Mouse (Mus musculus) CH12.LX (cell line): ENCODE results near the gene Fam193b. TPM values are rescaled to one million over a fixed set of nuclear protein-coding genes. Genes with fewer than 3 reads are reported as not detected.

ENCODE experiments used
- DNase-seq: peaks from one replicate; pipeline ENCODE4 v3.0.0-alpha.2; 2013; ENCODE audit errors: extremely low read depth
- H3K27ac ChIP-seq: 2 replicates; pipeline ENCODE4 v1.5.1; 2012; ENCODE audit warnings: low read depth, mild to moderate bottlenecking, control low read depth, moderate library complexity; ENCODE audit not compliant: insufficient read depth
- H3K27me3 ChIP-seq: replicated peaks from 2 replicates; pipeline ENCODE3; 2012; ENCODE audit warnings: inconsistent platforms
- H3K36me3 ChIP-seq, 2 experiments: replicated peaks in 1 of 2; 2 replicates each; pipeline versions ENCODE3 to v1.6.1; 2012; ENCODE audit warnings: inconsistent platforms in 1 of 2, low read length in 1 of 2, mild to moderate bottlenecking in 1 of 2, mixed read lengths in 1 of 2, moderate library complexity in 1 of 2; ENCODE audit not compliant: control insufficient read depth in 1 of 2, insufficient read depth in 1 of 2
- H3K4me1 ChIP-seq, 2 experiments: 2 replicates each; pipeline ENCODE4 v1.6.1; 2012; ENCODE audit warnings: inconsistent platforms in 1 of 2, moderate library complexity in 1 of 2; ENCODE audit not compliant: insufficient read depth in 2 of 2, control insufficient read depth in 1 of 2
- H3K4me2 ChIP-seq: 2 replicates; pipeline ENCODE4 v1.6.1; 2012; ENCODE audit warnings: low read depth, mild to moderate bottlenecking, control low read depth; ENCODE audit not compliant: poor library complexity, insufficient read depth, severe bottlenecking
- H3K4me3 ChIP-seq, 3 experiments: fragments of 150-350 bp in 1 of 3; sonication (generic) in 1 of 3; replicated peaks in 1 of 3; 2 replicates each; pipeline versions ENCODE3 to v1.5.1; 2011 to 2012; ENCODE audit warnings: low read depth in 2 of 3, low read length in 2 of 3, mild to moderate bottlenecking in 2 of 3, moderate library complexity in 2 of 3, control low read depth in 1 of 3, improper control_type of control experiment in 1 of 3, inconsistent platforms in 1 of 3, mixed read lengths in 1 of 3; ENCODE audit not compliant: poor library complexity in 1 of 3
- H3K79me2 ChIP-seq: replicated peaks from 2 replicates; pipeline ENCODE4 v1.6.1; 2012; ENCODE audit warnings: mild to moderate bottlenecking, moderate library complexity; ENCODE audit not compliant: control insufficient read depth, poor library complexity, insufficient read depth, severe bottlenecking; ENCODE audit errors: extremely low read depth
- H3K9ac ChIP-seq: 2 replicates; pipeline ENCODE4 v1.6.1; 2012; ENCODE audit warnings: low read depth, mild to moderate bottlenecking, control low read depth, moderate library complexity; ENCODE audit not compliant: insufficient read depth
- H3K9me3 ChIP-seq: replicated peaks from 2 replicates; pipeline ENCODE3; 2012; ENCODE audit warnings: low read length, inconsistent platforms, mixed read lengths
- CHD1 ChIP-seq: IDR thresholded peaks from 2 replicates; pipeline ENCODE4 v1.6.1; 2012; ENCODE audit warnings: low read depth, low read length, improper control_type of control experiment, inconsistent platforms
- CTCF ChIP-seq, 2 experiments: IDR thresholded peaks in 1 of 2; conservative IDR thresholded peaks in 1 of 2; 2 replicates each; pipeline ENCODE4 v1.5.1; 2011 to 2012; ENCODE audit warnings: low read depth in 2 of 2, low read length in 2 of 2, improper control_type of control experiment in 1 of 2, inconsistent platforms in 1 of 2, mild to moderate bottlenecking in 1 of 2, moderate library complexity in 1 of 2
- ELF1 ChIP-seq: IDR thresholded peaks from 2 replicates; pipeline ENCODE4 v1.6.1; 2014; ENCODE audit warnings: low read depth, mild to moderate bottlenecking, inconsistent platforms, low read length, improper control_type of control experiment
- ETS1 ChIP-seq: conservative IDR thresholded peaks from 2 replicates; pipeline ENCODE4 v1.6.1; 2012; ENCODE audit warnings: low read depth, mild to moderate bottlenecking, inconsistent platforms, low read length, improper control_type of control experiment, moderate library complexity
- GABPA ChIP-seq: IDR thresholded peaks from 2 replicates; pipeline ENCODE4 v1.6.1; 2012; ENCODE audit warnings: low read depth, low read length, improper control_type of control experiment, inconsistent platforms; ENCODE audit not compliant: insufficient replicate concordance
- HCFC1 ChIP-seq: IDR thresholded peaks from 2 replicates; pipeline ENCODE4 v1.6.1; 2012; ENCODE audit warnings: low read depth, mild to moderate bottlenecking, inconsistent platforms, low read length, improper control_type of control experiment
- JUN ChIP-seq: IDR thresholded peaks from 2 replicates; pipeline ENCODE4 v1.6.1; 2011; ENCODE audit warnings: low read depth, mild to moderate bottlenecking, low read length, improper control_type of control experiment, moderate library complexity; ENCODE audit not compliant: insufficient read depth
- JUND ChIP-seq: conservative IDR thresholded peaks from 2 replicates; pipeline ENCODE4 v1.6.1; 2011; ENCODE audit warnings: low read depth, low read length, improper control_type of control experiment
- KAT2A ChIP-seq: IDR thresholded peaks from 2 replicates; pipeline ENCODE4 v1.6.1; 2012; ENCODE audit warnings: low read length, improper control_type of control experiment, inconsistent platforms; ENCODE audit not compliant: insufficient replicate concordance
- MAFK ChIP-seq: IDR thresholded peaks from 2 replicates; pipeline ENCODE4 v1.6.1; 2011; ENCODE audit warnings: low read length, improper control_type of control experiment; ENCODE audit not compliant: insufficient replicate concordance
- MEF2A ChIP-seq: IDR thresholded peaks from 2 replicates; pipeline ENCODE4 v1.6.1; 2014; ENCODE audit warnings: low read depth, mild to moderate bottlenecking, inconsistent platforms, low read length, improper control_type of control experiment, borderline replicate concordance
- MXI1 ChIP-seq: IDR thresholded peaks from 2 replicates; pipeline ENCODE4 v1.6.1; 2011; ENCODE audit warnings: mild to moderate bottlenecking, low read depth, low read length, improper control_type of control experiment
- NRF1 ChIP-seq: IDR thresholded peaks from 2 replicates; pipeline ENCODE4 v1.6.1; 2014; ENCODE audit warnings: low read depth, mild to moderate bottlenecking, inconsistent platforms, low read length, improper control_type of control experiment, moderate library complexity
- POLR2A ChIP-seq: IDR thresholded peaks from 2 replicates; pipeline ENCODE4 v1.6.1; 2011; ENCODE audit warnings: low read depth, mild to moderate bottlenecking, improper control_type of control experiment, low read length
- SIN3A ChIP-seq: IDR thresholded peaks from 2 replicates; pipeline ENCODE4 v1.6.1; 2012; ENCODE audit warnings: low read length, improper control_type of control experiment, inconsistent platforms
- SMC3 ChIP-seq: IDR thresholded peaks from 2 replicates; pipeline ENCODE4 v1.6.1; 2011; ENCODE audit warnings: low read depth, low read length, improper control_type of control experiment
- TBP ChIP-seq: conservative IDR thresholded peaks from 2 replicates; pipeline ENCODE4 v1.6.1; 2011; ENCODE audit warnings: low read depth, low read length, improper control_type of control experiment
- TCF12 ChIP-seq: IDR thresholded peaks from 2 replicates; pipeline ENCODE4 v1.6.1; 2014; ENCODE audit warnings: low read depth, mild to moderate bottlenecking, inconsistent platforms, low read length, improper control_type of control experiment
- UBTF ChIP-seq: IDR thresholded peaks from 2 replicates; pipeline ENCODE4 v1.6.1; 2012; ENCODE audit warnings: low read depth, mild to moderate bottlenecking, inconsistent platforms, low read length, improper control_type of control experiment, moderate library complexity
- USF1 ChIP-seq: IDR thresholded peaks from 2 replicates; pipeline ENCODE4 v1.6.1; 2014; ENCODE audit warnings: low read depth, mild to moderate bottlenecking, inconsistent platforms, low read length, improper control_type of control experiment
- ZKSCAN1 ChIP-seq: IDR thresholded peaks from 2 replicates; pipeline ENCODE4 v1.6.1; 2012; ENCODE audit warnings: low read depth, inconsistent platforms, low read length, improper control_type of control experiment, borderline replicate concordance
- ZNF384 ChIP-seq: IDR thresholded peaks from 2 replicates; pipeline ENCODE4 v1.6.1; 2012; ENCODE audit warnings: low read depth, low read length, improper control_type of control experiment, inconsistent platforms
- dilution Hi-C: fragments of 300-500 bp; cut with MboI; formaldehyde crosslinking; loops from 2 replicates; pipeline ENCODE4 v1.14.3; 2020; ENCODE audit warnings: low sequenced_read_pairs; ENCODE audit not compliant: extremely low pct_unique_long_range_greater_than_20kb, extremely low pct_ligation_motif_present
- in situ Hi-C: fragments of 300-500 bp; cut with MboI; formaldehyde crosslinking; loops from 3 replicates; pipeline ENCODE4 v1.14.3; 2019; ENCODE audit warnings: low sequenced_read_pairs, low pct_ligation_motif_present, low pct_unique_long_range_greater_than_20kb, mixed read lengths
- polyA plus RNA-seq: library from polyadenylated mRNA; unstranded; fragments of >175 nt; gene quantifications from 2 replicates; pipeline ENCODE4 v1.2.1, GENCODE M21; 2012; ENCODE audit warnings: low read depth; ENCODE audit not compliant: insufficient read length
- total RNA-seq, 2 experiments: library from RNA; depleted of rRNA; stranded (reverse); fragments of 300-350 nt in 1 of 2; fragments of >200 nt in 1 of 2; gene quantifications; 2 replicates each; pipeline ENCODE4 v1.2.3; 2012 to 2014

The Fam193b gene
- total and polyA plus RNA-seq, 3 experiments = 9.2 to 22.4 (median 17.9) TPM

DNA sequence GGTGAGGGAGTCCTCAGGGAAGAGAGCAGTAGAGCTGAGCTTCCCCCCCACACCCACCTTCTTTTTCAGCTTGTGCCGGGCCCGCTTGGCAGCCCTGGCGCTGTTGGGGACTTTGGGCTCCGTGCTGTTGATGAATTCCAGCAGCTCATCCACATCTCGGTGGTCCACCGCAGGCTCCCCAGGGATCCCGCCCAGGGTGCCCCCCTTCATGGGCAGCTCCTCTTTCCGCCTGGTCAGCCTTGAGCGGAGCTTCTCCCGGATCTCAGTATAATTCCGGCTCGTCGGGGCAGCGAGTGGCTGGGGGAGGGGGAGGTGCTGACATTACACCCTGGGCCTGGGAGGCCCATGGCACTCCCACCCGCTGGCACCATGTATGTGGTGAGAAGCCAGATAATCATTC is 21.9 kb downstream of the Fam193b start:
- in situ Hi-C loops = no loop called here
- dilution Hi-C loops = no loop called here
- TF ChIP-seq ELF1 (no peak), ZNF384 (no peak), JUND (no peak), UBTF (no peak), SMC3 (no peak), KAT2A (no peak), CTCF (conservative IDR thresholded peaks at IDR 0.05 in 1 of 2, IDR thresholded peaks at IDR 0.05 in 1 of 2; ENCODE audit: low read depth in 2 of 2, low read length in 2 of 2) (no peak), POLR2A (no peak), MAFK (no peak), SIN3A (no peak), JUN (no peak), CHD1 (no peak), TBP (no peak), MXI1 (no peak), HCFC1 (no peak), MEF2A (no peak), USF1 (no peak)

DNA sequence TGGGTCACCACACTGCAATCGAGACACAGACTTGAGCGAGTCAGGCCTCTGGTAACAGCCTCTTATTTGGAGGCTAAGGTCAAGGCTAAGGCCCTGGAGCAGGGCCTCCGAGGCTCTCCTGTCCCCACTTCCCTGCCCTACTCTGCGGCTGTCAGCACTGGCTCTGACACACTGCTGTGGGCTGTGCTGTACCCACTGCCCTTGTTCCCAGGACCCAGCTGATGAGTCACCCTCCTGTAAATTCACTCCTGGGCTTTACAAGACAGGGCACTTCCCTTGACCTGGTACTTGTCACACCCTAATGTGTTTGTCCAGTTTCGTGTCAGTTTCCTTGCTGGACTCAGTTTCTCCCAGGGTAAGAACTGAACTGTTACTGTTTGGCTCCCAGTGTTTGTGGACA is 22.5 kb downstream of the Fam193b start:
- in situ Hi-C loops (no loop called here), dilution Hi-C loops (no loop called here)
- Histone ChIP-seq H3K9ac (no peak overlapping the region), H3K4me2 (no peak overlapping the region), H3K36me3 (peaks cover 62 to 99% of the 10 kb centered on the region in 2 experiments), H3K27me3 (no peaks in the 10 kb centered on the region), H3K79me2 (no peaks in the 10 kb centered on the region), H3K27ac (no peak overlapping the region), H3K9me3 (no peaks in the 10 kb centered on the region), H3K4me1 (no peaks in the 10 kb centered on the region), H3K4me3 (no peak overlapping the region)
- DNase-seq = no peak
- TF ChIP-seq ZNF384 (no peak), ETS1 (no peak), NRF1 (no peak), SIN3A (no peak), CTCF (conservative IDR thresholded peaks at IDR 0.05 in 1 of 2, IDR thresholded peaks at IDR 0.05 in 1 of 2; ENCODE audit: low read depth in 2 of 2, low read length in 2 of 2) (no peak), GABPA (no peak), UBTF (no peak), MAFK (no peak), ZKSCAN1 (no peak), MEF2A (no peak), TCF12 (no peak)

More for the DNA sequence above, 21.9 kb downstream of the Fam193b start:
- Histone ChIP-seq H3K9me3 (no peaks in the 10 kb centered on the region), H3K4me3 (no peak overlapping the region), H3K27ac (no peak overlapping the region), H3K4me2 (no peak overlapping the region), H3K9ac (no peak overlapping the region), H3K36me3 (peaks cover 59 to 99% of the 10 kb centered on the region in 2 experiments), H3K27me3 (no peaks in the 10 kb centered on the region), H3K4me1 (no peaks in the 10 kb centered on the region), H3K79me2 (no peaks in the 10 kb centered on the region)
- DNase-seq = no peak
